11 mouse cellular contexts compared by ENCODE assay signal in genomic region chr14:32859831-32860569, GRCm38 (mm10). TPM values are rescaled to one million over a fixed set of nuclear protein-coding genes. Genes with fewer than 3 reads are reported as not detected.
A peak's percentile ranks its signal among the peaks of the same experiment; 100 is the strongest.
DNase-seq lines count a peak whose midpoint lies in the region; ATAC-seq and TF ChIP-seq lines count a peak whose summit lies in the region.
"Had no signal": no experiment of that assay in that cellular context is flagged by ENCODE, and none has a peak within 500 bp of the region (broad histone marks: within the 10 kb centered on the region; RNA-seq: fewer than 3 reads in every experiment).

No protein-coding gene starts in this region.

- peak; percentile 37 for DNase-seq in 416B (ENCODE audit: low read depth)
- no peak for DNase-seq in ES-E14 (ENCODE audit: low read depth, low spot score)
- DNase-seq in limb, embryonic 10.5 days (ENCODE audit: low spot score): peak; percentile 26
- DNase-seq in layer of hippocampus, postnatal 25 days (ENCODE audit: extremely low spot score in 1 of 2, low spot score in 1 of 2): no peak
- DNase-seq: cerebellum, adult 8-10 months; layer of hippocampus, postnatal 36 days; thymus, postnatal 14 days had no signal

- H3K4me2 ChIP-seq in intestine, embryonic 15.5 days (replicated peaks): peak overlapping the region; percentile 4; the same call in 1 of the 2 replicates
- no peak overlapping the region for H3K4me2 ChIP-seq in intestine, embryonic 16.5 days (ENCODE audit: low read depth, low read length)

- in situ Hi-C loops in ES-E14 (cut with MboI; ENCODE audit: low sequenced_read_pairs in 2 of 2, unreplicated experiment in 2 of 2): no loop called here

- peaks cover 27% of the 10 kb centered on the region for H3K4me1 ChIP-seq in intestine, embryonic 15.5 days (replicated peaks)
- 0 out of 2 replicates have a peak, but pooled peaks cover 22% of the 10 kb centered on the region for H3K4me1 ChIP-seq in intestine, embryonic 16.5 days (ENCODE audit: control insufficient read depth, insufficient read depth, low read length)
- peaks cover 2 to 3% of the 10 kb centered on the region in 2 experiments; a peak in 1 of 4 replicates for H3K4me1 ChIP-seq in ES-E14 (ENCODE audit: control insufficient read depth in 2 of 2, insufficient read depth in 2 of 2, low read length in 2 of 2, poor library complexity in 1 of 2)
- peaks cover 24% of the 10 kb centered on the region for H3K4me1 ChIP-seq in limb, embryonic 10.5 days

- no peaks in the 10 kb centered on the region for H3K9me3 ChIP-seq in intestine, embryonic 15.5 days
- no peaks in the 10 kb centered on the region for H3K9me3 ChIP-seq in intestine, embryonic 16.5 days (ENCODE audit: control insufficient read depth, low read length)
- no peaks in the 10 kb centered on the region for H3K9me3 ChIP-seq in ES-E14 (ENCODE audit: control insufficient read depth, insufficient read depth, low read depth, low read length)
- no peaks in the 10 kb centered on the region for H3K9me3 ChIP-seq in limb, embryonic 10.5 days (replicated peaks)

- WGBS in intestine, embryonic 15.5 days: 60% methylated on average over 11 of the region's 11 CpGs
- 59% methylated on average over 11 of the region's 11 CpGs for WGBS in intestine, embryonic 16.5 days
- 69% methylated on average over 11 of the region's 11 CpGs for WGBS in limb, embryonic 10.5 days

- H3K36me3 ChIP-seq in intestine, embryonic 15.5 days: no peaks in the 10 kb centered on the region
- H3K36me3 ChIP-seq in intestine, embryonic 16.5 days (ENCODE audit: control insufficient read depth, insufficient read depth, low read length): no peaks in the 10 kb centered on the region
- no peaks in the 10 kb centered on the region for H3K36me3 ChIP-seq in ES-E14 (ENCODE audit: control insufficient read depth, insufficient read depth, low read length, poor library complexity, severe bottlenecking)
- H3K36me3 ChIP-seq in limb, embryonic 10.5 days: no peaks in the 10 kb centered on the region

- no peaks in the 10 kb centered on the region for H3K27me3 ChIP-seq in intestine, embryonic 15.5 days (replicated peaks)
- no peaks in the 10 kb centered on the region for H3K27me3 ChIP-seq in intestine, embryonic 16.5 days (replicated peaks; ENCODE audit: control insufficient read depth, insufficient read depth, low read length)
- H3K27me3 ChIP-seq in limb, embryonic 10.5 days (ENCODE audit: low read depth, poor library complexity, severe bottlenecking): peaks cover 38% of the 10 kb centered on the region

- H3K4me3 ChIP-seq in intestine, embryonic 15.5 days (replicated peaks): no peak overlapping the region
- no peak overlapping the region for H3K4me3 ChIP-seq in intestine, embryonic 16.5 days (ENCODE audit: low read length)
- H3K4me3 ChIP-seq in ES-E14 (ENCODE audit: insufficient read depth in 1 of 2, low read depth in 1 of 2, low read length in 2 of 2, poor library complexity in 1 of 2, severe bottlenecking in 1 of 2): no peak overlapping the region
- no peak overlapping the region for H3K4me3 ChIP-seq in limb, embryonic 10.5 days

- H3K9ac ChIP-seq in intestine, embryonic 15.5 days: no peak overlapping the region
- H3K9ac ChIP-seq in intestine, embryonic 16.5 days (ENCODE audit: low read depth, low read length): no peak overlapping the region
- H3K9ac ChIP-seq in ES-E14 (ENCODE audit: insufficient read depth, low read depth, low read length, poor library complexity, severe bottlenecking): no peak overlapping the region

- H3K27ac ChIP-seq in intestine, embryonic 15.5 days: peak overlapping the region; percentile 49
- no peak overlapping the region for H3K27ac ChIP-seq in intestine, embryonic 16.5 days (ENCODE audit: low read length)
- no peak overlapping the region for H3K27ac ChIP-seq in ES-E14 (ENCODE audit: insufficient read depth, low read depth, low read length, poor library complexity, severe bottlenecking)
- H3K27ac ChIP-seq in limb, embryonic 10.5 days: no peak overlapping the region

- no peak for ATAC-seq in intestine, embryonic 15.5 days
- no peak for ATAC-seq in intestine, embryonic 16.5 days
- no peak for ATAC-seq in cerebellum, adult (ENCODE audit: insufficient number of reproducible peaks, low FRiP score, low TSS enrichment)
- ATAC-seq: Patski had no signal

TF ChIP-seq in ES-E14, 5 proteins besides CTCF, POLR2A, EP300 and RAD21:
- no peak for TF ChIP-seq CHD2 (IDR thresholded peaks at IDR 0.05; ENCODE audit: low read depth, low read length)
- TF ChIP-seq MAFK (IDR thresholded peaks at IDR 0.05; ENCODE audit: insufficient read depth, low read depth, low read length): peak; percentile 99
TF ChIP-seq in ES-E14: peak in this region for 1.

RNA-seq across cellular contexts. Expression of gene Vstm4, which starts 3.4 kb away (rescaled TPM):
- 25.2 and 26.7 TPM in 2 replicates for polyA plus RNA-seq in intestine, embryonic 15.5 days (2015; fragmentation: Nextera tagmentation; extraction: Ambion mirVana)
- 26.6 and 28.3 TPM in 2 replicates for polyA plus RNA-seq in intestine, embryonic 16.5 days (2015; fragmentation: Nextera tagmentation; extraction: Ambion mirVana)
- 0.16 and 0.36 TPM in 2 replicates for total RNA-seq in ES-E14 (2012; rRNA removed)
- polyA plus RNA-seq in limb, embryonic 10.5 days (2016; fragmentation: Nextera tagmentation; extraction: Ambion mirVana): 1.1 and 1.4 TPM in 2 replicates
- total RNA-seq in layer of hippocampus, postnatal 25 days (2021): 1 to 10 TPM; 3.6 to 4.6 TPM
- polyA plus RNA-seq: Patski had no signal

RNA-seq across cellular contexts. Expression of gene Fam170b, which starts 26.2 kb away (rescaled TPM):
- polyA plus RNA-seq in intestine, embryonic 15.5 days (2015; fragmentation: Nextera tagmentation; extraction: Ambion mirVana): 0.06 and 0.11 TPM in 2 replicates
- 0.10 TPM in 2 replicates for polyA plus RNA-seq in intestine, embryonic 16.5 days (2015; fragmentation: Nextera tagmentation; extraction: Ambion mirVana)
- total RNA-seq in ES-E14 (2012; rRNA removed): 0.13 TPM in 1 of 2 replicates, not detected in the other
- polyA plus RNA-seq in limb, embryonic 10.5 days (2016; fragmentation: Nextera tagmentation; extraction: Ambion mirVana): 0.08 TPM in 1 of 2 replicates, not detected in the other
- not detected for total RNA-seq in layer of hippocampus, postnatal 25 days (2021)
- total RNA-seq: layer of hippocampus, postnatal 36 days had no signal
- polyA plus RNA-seq: Patski had no signal

Comparison
In these comparisons a context has a peak if more than half of its experiments do, and no peak if none do; other contexts are left out.
1. DNase-seq: peak in 416B (single experiment) and limb, embryonic 10.5 days (single experiment); none in ES-E14 (single experiment) and layer of hippocampus, postnatal 25 days (0 of 2).
2. RNA of gene Vstm4, which starts 3.4 kb away (polyA plus RNA-seq): 26.6 to 28.3 TPM in intestine, embryonic 16.5 days and 25.2 to 26.7 TPM in intestine, embryonic 15.5 days; 1.1 to 1.4 TPM in limb, embryonic 10.5 days; every median in the first group is over 10 times any median in the second.